Comparison of ENCODE assay signal across 8 mouse cellular contexts in genomic region chr8:10663770-10664470, GRCm38 (mm10).
A peak's percentile ranks its signal among the peaks of the same experiment; 100 is the strongest.
DNase-seq lines count a peak whose midpoint lies in the region; ATAC-seq and TF ChIP-seq lines count a peak whose summit lies in the region.

No protein-coding gene starts in this region.

- no peak for DNase-seq in heart, embryonic 10.5 days (ENCODE audit: low spot score)
- peak; percentile 99 for DNase-seq in R1 (ENCODE audit: low read depth, low spot score)
- DNase-seq in midbrain, postnatal 0 days (ENCODE audit: low spot score) = peak; percentile 46
- no peak for DNase-seq in testis, postnatal 14 days (ENCODE audit: low spot score)
- DNase-seq in urinary bladder, postnatal 14 days (ENCODE audit: low spot score) = no peak
- DNase-seq in left cerebral cortex, adult 8-10 months (ENCODE audit: low spot score in 2 of 2) = no peak

- no peak for ATAC-seq in heart, embryonic 12.5 days (ENCODE audit: insufficient number of reproducible peaks, low FRiP score)
- no peak for ATAC-seq in forebrain, embryonic 15.5 days (replicated peaks)
- ATAC-seq in midbrain, postnatal 0 days (ENCODE audit: low FRiP score) = no peak

- 0 out of 2 replicates have a peak overlapping the region, but pooled peaks have one; percentile 3 for H3K27ac ChIP-seq in heart, embryonic 10.5 days
- no peak overlapping the region for H3K27ac ChIP-seq in heart, embryonic 12.5 days (ENCODE audit: poor library complexity, severe bottlenecking)
- H3K27ac ChIP-seq in forebrain, embryonic 15.5 days (replicated peaks) = 0 out of 2 replicates have a peak overlapping the region, but pooled peaks have one; percentile 15
- no peak overlapping the region for H3K27ac ChIP-seq in midbrain, postnatal 0 days (ENCODE audit: low read depth, low read length)

- H3K36me3 ChIP-seq in heart, embryonic 10.5 days = no peaks in the 10 kb centered on the region
- no peaks in the 10 kb centered on the region for H3K36me3 ChIP-seq in heart, embryonic 12.5 days
- no peaks in the 10 kb centered on the region for H3K36me3 ChIP-seq in forebrain, embryonic 15.5 days
- H3K36me3 ChIP-seq in midbrain, postnatal 0 days (ENCODE audit: insufficient read depth, low read length) = no peaks in the 10 kb centered on the region

- H3K4me1 ChIP-seq in heart, embryonic 10.5 days = peaks cover 33% of the 10 kb centered on the region
- H3K4me1 ChIP-seq in heart, embryonic 12.5 days (replicated peaks) = peaks cover 19% of the 10 kb centered on the region
- H3K4me1 ChIP-seq in forebrain, embryonic 15.5 days = peaks cover 22% of the 10 kb centered on the region
- H3K4me1 ChIP-seq in midbrain, postnatal 0 days (ENCODE audit: insufficient read depth, low read length) = no peaks in the 10 kb centered on the region

- H3K9ac ChIP-seq in heart, embryonic 12.5 days = no peak overlapping the region
- H3K9ac ChIP-seq in forebrain, embryonic 15.5 days (replicated peaks) = no peak overlapping the region
- H3K9ac ChIP-seq in midbrain, postnatal 0 days (replicated peaks; ENCODE audit: low read length, poor library complexity, severe bottlenecking) = no peak overlapping the region

- H3K27me3 ChIP-seq in heart, embryonic 10.5 days (ENCODE audit: insufficient read depth, poor library complexity, severe bottlenecking) = no peaks in the 10 kb centered on the region
- no peaks in the 10 kb centered on the region for H3K27me3 ChIP-seq in heart, embryonic 12.5 days (replicated peaks)
- no peaks in the 10 kb centered on the region for H3K27me3 ChIP-seq in forebrain, embryonic 15.5 days
- no peaks in the 10 kb centered on the region for H3K27me3 ChIP-seq in midbrain, postnatal 0 days (ENCODE audit: insufficient read depth, low read length)

- no peak overlapping the region for H3K4me2 ChIP-seq in heart, embryonic 12.5 days
- H3K4me2 ChIP-seq in forebrain, embryonic 15.5 days (replicated peaks) = no peak overlapping the region
- H3K4me2 ChIP-seq in midbrain, postnatal 0 days (ENCODE audit: low read depth, low read length, poor library complexity, severe bottlenecking) = no peak overlapping the region

- no peaks in the 10 kb centered on the region for H3K9me3 ChIP-seq in heart, embryonic 10.5 days
- H3K9me3 ChIP-seq in heart, embryonic 12.5 days (replicated peaks) = peaks cover 7% of the 10 kb centered on the region; the same call in 1 of the 2 replicates
- H3K9me3 ChIP-seq in forebrain, embryonic 15.5 days = no peaks in the 10 kb centered on the region
- no peaks in the 10 kb centered on the region for H3K9me3 ChIP-seq in midbrain, postnatal 0 days (ENCODE audit: low read length)

- 38% methylated on average over 8 of the region's 8 CpGs for WGBS in heart, embryonic 10.5 days
- WGBS in heart, embryonic 12.5 days = 45% methylated on average over 8 of the region's 8 CpGs
- 13% methylated on average over 8 of the region's 8 CpGs for WGBS in forebrain, embryonic 15.5 days
- WGBS in midbrain, postnatal 0 days = 17% methylated on average over 8 of the region's 8 CpGs

- TF ChIP-seq CTCF in midbrain, postnatal 0 days (IDR thresholded peaks at IDR 0.05) = no peak

- H3K4me3 ChIP-seq in heart, embryonic 10.5 days = no peak overlapping the region
- H3K4me3 ChIP-seq in heart, embryonic 12.5 days = no peak overlapping the region
- no peak overlapping the region for H3K4me3 ChIP-seq in forebrain, embryonic 15.5 days
- no peak overlapping the region for H3K4me3 ChIP-seq in midbrain, postnatal 0 days (ENCODE audit: low read depth, low read length)

Comparison
In these comparisons a context has a peak if more than half of its experiments do, and no peak if none do; other contexts are left out.
1. H3K27ac ChIP-seq: peak in heart, embryonic 10.5 days (single experiment) and forebrain, embryonic 15.5 days (single experiment); none in heart, embryonic 12.5 days (single experiment) and midbrain, postnatal 0 days (single experiment).
2. DNase-seq: peak in R1 (single experiment) and midbrain, postnatal 0 days (single experiment); none in heart, embryonic 10.5 days (single experiment), testis, postnatal 14 days (single experiment), urinary bladder, postnatal 14 days (single experiment) and left cerebral cortex, adult 8-10 months (0 of 2).